Mouse (Mus musculus) B cell, adult 2 months (primary cell): ENCODE data around the gene Coq5.

Experiments
- DNase-seq, 2 experiments: peaks; one replicate each; pipeline ENCODE4 v3.0.0; 2022

Gene Coq5

GRCm38 (mm10) chr5:115279226-115280049, at the start of gene Coq5:
Gene Coq5 (plus strand): TSS chr5:115279666.
- peak; percentile 89 to 90 for DNase-seq

- DNase-seq: no peak
These were observed 48.5 kb upstream of the Coq5 start for GRCm38 (mm10) chr5:115230830-115231551.

GRCm38 (mm10) chr5:115231552-115232120, 47.8 kb upstream of the Coq5 start:
- DNase-seq: peak in 1 of 2 experiments; percentile 19

GRCm38 (mm10) chr5:115232516-115232915, 47.0 kb upstream of the Coq5 start:
- no peak for DNase-seq

- DNase-seq: no peak
These were observed 46.3 kb upstream of the Coq5 start for GRCm38 (mm10) chr5:115233031-115233780.

GRCm38 (mm10) chr5:115234519-115234918, 44.9 kb upstream of the Coq5 start:
- no peak for DNase-seq

GRCm38 (mm10) chr5:115235323-115235771, 44.1 kb upstream of the Coq5 start:
- DNase-seq: peak; percentile 51 to 55

- DNase-seq: peak; percentile 94 to 95
These were observed 43.6 kb upstream of the Coq5 start, which contains the start of gene Pop5 for GRCm38 (mm10) chr5:115235786-115236263. Gene Pop5 (plus strand): TSS chr5:115235836.

- peak; percentile 92 to 93 for DNase-seq
These were observed 41.4 kb upstream of the Coq5 start for GRCm38 (mm10) chr5:115237803-115238728.

GRCm38 (mm10) chr5:115238729-115239195, 40.7 kb upstream of the Coq5 start:
- DNase-seq: no peak

GRCm38 (mm10) chr5:115240191-115240590, 39.3 kb upstream of the Coq5 start:
- no peak for DNase-seq

- DNase-seq: no peak
These were observed 24.0 kb upstream of the Coq5 start for GRCm38 (mm10) chr5:115255472-115255871.

- DNase-seq: no peak
These were observed 22.4 kb upstream of the Coq5 start for GRCm38 (mm10) chr5:115256909-115257546.

GRCm38 (mm10) chr5:115260356-115260755, 19.1 kb upstream of the Coq5 start:
- DNase-seq: no peak

GRCm38 (mm10) chr5:115261141-115261540, 18.3 kb upstream of the Coq5 start:
- no peak for DNase-seq

GRCm38 (mm10) chr5:115261880-115262279, 17.6 kb upstream of the Coq5 start:
- DNase-seq: no peak

GRCm38 (mm10) chr5:115262502-115263291, 16.8 kb upstream of the Coq5 start:
- no peak for DNase-seq

- no peak for DNase-seq
These were observed 13.1 kb upstream of the Coq5 start for GRCm38 (mm10) chr5:115266340-115266739.

- no peak for DNase-seq
These were observed 12.5 kb upstream of the Coq5 start for GRCm38 (mm10) chr5:115266787-115267468.
